Comparison of ENCODE assay signal across 28 mouse cellular contexts in the genomic region with DNA sequence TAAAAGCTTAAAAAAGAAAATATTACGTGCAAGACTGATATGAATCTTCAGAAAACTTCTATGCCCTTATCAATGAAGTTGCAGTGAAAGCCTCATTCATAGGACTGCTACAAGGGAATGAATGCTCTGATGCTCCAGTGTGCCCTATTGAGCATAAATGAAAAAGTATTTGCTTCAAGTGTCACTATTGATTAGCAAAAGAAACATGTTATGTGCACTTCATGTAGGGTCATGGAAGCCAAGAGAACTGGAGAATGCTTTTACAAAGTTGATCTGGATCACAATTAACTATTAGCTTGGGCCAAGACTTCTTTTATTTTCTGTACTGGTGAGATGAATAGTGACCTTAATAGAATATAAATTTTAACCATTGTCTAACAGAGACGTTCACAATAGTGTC. TPM values are rescaled to one million over a fixed set of nuclear protein-coding genes. Genes with fewer than 3 reads are reported as not detected.
"Had no signal": no experiment of that assay in that cellular context is flagged by ENCODE, and none has a peak within 500 bp of the region (broad histone marks: within the 10 kb centered on the region; RNA-seq: fewer than 3 reads in every experiment).

No protein-coding gene starts in this region.

- DNase-seq: cerebellum, adult 8-10 months; cerebellum, adult 9-10 months; cerebellum, adult 9-11 months; cerebellum, postnatal 10 days; cerebellum, postnatal 14 days; cerebellum, postnatal 25 days; cerebellum, postnatal 36 days; embryo, embryonic 11 days; forebrain, postnatal 0 days; gastrocnemius, adult 2 months; gastrocnemius, postnatal 10 days; gastrocnemius, postnatal 14 days; gastrocnemius, postnatal 25 days; gastrocnemius, postnatal 36 days; heart, adult 11 months; heart, adult 18-20 months; heart, adult 2 months had no signal

- H3K9me3 ChIP-seq: embryonic facial prominence, embryonic 10.5 days; embryonic facial prominence, embryonic 12.5 days; embryonic facial prominence, embryonic 13.5 days; embryonic facial prominence, embryonic 15.5 days; forebrain, embryonic 10.5 days; forebrain, embryonic 12.5 days; forebrain, embryonic 13.5 days; forebrain, embryonic 15.5 days had no signal

- H3K4me2 ChIP-seq: embryonic facial prominence, embryonic 12.5 days; embryonic facial prominence, embryonic 13.5 days; embryonic facial prominence, embryonic 15.5 days; forebrain, embryonic 12.5 days; forebrain, embryonic 13.5 days; forebrain, embryonic 15.5 days had no signal

- H3K36me3 ChIP-seq: embryonic facial prominence, embryonic 10.5 days; embryonic facial prominence, embryonic 12.5 days; embryonic facial prominence, embryonic 13.5 days; embryonic facial prominence, embryonic 15.5 days; forebrain, embryonic 10.5 days; forebrain, embryonic 12.5 days; forebrain, embryonic 15.5 days had no signal

- H3K9ac ChIP-seq: embryonic facial prominence, embryonic 12.5 days; embryonic facial prominence, embryonic 13.5 days; embryonic facial prominence, embryonic 15.5 days; forebrain, embryonic 12.5 days; forebrain, embryonic 13.5 days; forebrain, embryonic 15.5 days; forebrain, postnatal 0 days had no signal

- H3K4me1 ChIP-seq: embryonic facial prominence, embryonic 10.5 days; embryonic facial prominence, embryonic 12.5 days; embryonic facial prominence, embryonic 13.5 days; embryonic facial prominence, embryonic 15.5 days; forebrain, embryonic 10.5 days; forebrain, embryonic 12.5 days; forebrain, embryonic 13.5 days; forebrain, embryonic 15.5 days had no signal

- H3K4me3 ChIP-seq: embryonic facial prominence, embryonic 10.5 days; embryonic facial prominence, embryonic 12.5 days; embryonic facial prominence, embryonic 13.5 days; embryonic facial prominence, embryonic 15.5 days; erythroblast, embryonic 14.5 days; forebrain, embryonic 10.5 days; forebrain, embryonic 12.5 days; forebrain, embryonic 13.5 days; forebrain, embryonic 15.5 days; gastrocnemius, adult 2 months; heart, adult 2 months had no signal

- H3K27ac ChIP-seq: embryonic facial prominence, embryonic 10.5 days; embryonic facial prominence, embryonic 12.5 days; embryonic facial prominence, embryonic 13.5 days; embryonic facial prominence, embryonic 15.5 days; forebrain, embryonic 10.5 days; forebrain, embryonic 12.5 days; forebrain, embryonic 13.5 days; forebrain, embryonic 15.5 days; gastrocnemius, adult 2 months; heart, adult 2 months had no signal

- ATAC-seq: forebrain, embryonic 13.5 days; forebrain, embryonic 14.5 days; forebrain, embryonic 15.5 days; forebrain, embryonic 16.5 days; forebrain, postnatal 0 days had no signal

- H3K27me3 ChIP-seq: embryonic facial prominence, embryonic 12.5 days; embryonic facial prominence, embryonic 13.5 days; embryonic facial prominence, embryonic 15.5 days; forebrain, embryonic 12.5 days; forebrain, embryonic 13.5 days; forebrain, embryonic 15.5 days had no signal

RNA-seq across cellular contexts. Expression of a gene that starts 47.0 kb away (rescaled TPM):
- polyA plus RNA-seq: erythroblast, embryonic 14.5 days had no signal
